Mouse (Mus musculus) embryonic facial prominence, embryonic 12.5 days (tissue): ENCODE results near the gene Arl15. TPM values are rescaled to one million over a fixed set of nuclear protein-coding genes. Genes with fewer than 3 reads are reported as not detected.

Source experiments
- ATAC-seq: fragments of 200-750 bp; cut with Nextera tagmentation; 2 replicates; pipeline ENCODE4 v1.8.0; 2017; ENCODE audit not compliant: insufficient number of reproducible peaks, insufficient read depth, low FRiP score, low TSS enrichment
- H3K27ac ChIP-seq: fragments of 300-500 bp; sonication (generic); 2 replicates; pipeline ENCODE4 v1.5.1; 2016; ENCODE audit warnings: mild to moderate bottlenecking
- H3K27me3 ChIP-seq: fragments of 300-500 bp; sonication (generic); 2 replicates; pipeline ENCODE4 v1.6.1; 2016; ENCODE audit warnings: mild to moderate bottlenecking, moderate library complexity
- H3K36me3 ChIP-seq: fragments of 300-500 bp; sonication (generic); 2 replicates; pipeline ENCODE4 v1.6.1; 2016; ENCODE audit warnings: mild to moderate bottlenecking
- H3K4me1 ChIP-seq: fragments of 300-500 bp; sonication (generic); 2 replicates; pipeline ENCODE4 v1.6.1; 2016
- H3K4me2 ChIP-seq: fragments of 300-500 bp; sonication (generic); replicated peaks from 2 replicates; pipeline ENCODE4 v1.6.1; 2016; ENCODE audit warnings: mild to moderate bottlenecking, moderate library complexity
- H3K4me3 ChIP-seq: fragments of 300-500 bp; sonication (generic); 2 replicates; pipeline ENCODE4 v1.5.1; 2016; ENCODE audit warnings: mild to moderate bottlenecking
- H3K9ac ChIP-seq: fragments of 300-500 bp; sonication (generic); 2 replicates; pipeline ENCODE4 v1.6.1; 2016; ENCODE audit warnings: mild to moderate bottlenecking, moderate library complexity
- H3K9me3 ChIP-seq: fragments of 300-500 bp; sonication (generic); 2 replicates; pipeline ENCODE4 v1.6.1; 2016; ENCODE audit warnings: mild to moderate bottlenecking, moderate library complexity
- WGBS: fragments of 180-500 bp; shearing (Covaris S2); methylation state at CpG from one replicate; pipeline ENCODE4 v1.1.7; 2016; 5-methylcytosine and 5-hydroxymethylcytosine counted together
- polyA plus RNA-seq: library from polyadenylated mRNA; unstranded; fragments of >200 nt; fragmentation: Nextera tagmentation; extraction: Ambion mirVana; gene quantifications from 2 replicates; pipeline ENCODE4 v1.2.1, GENCODE M21; 2016

Gene Arl15
- polyA plus RNA-seq, 1 experiment from 2014 or later: 15.0 TPM

DNA sequence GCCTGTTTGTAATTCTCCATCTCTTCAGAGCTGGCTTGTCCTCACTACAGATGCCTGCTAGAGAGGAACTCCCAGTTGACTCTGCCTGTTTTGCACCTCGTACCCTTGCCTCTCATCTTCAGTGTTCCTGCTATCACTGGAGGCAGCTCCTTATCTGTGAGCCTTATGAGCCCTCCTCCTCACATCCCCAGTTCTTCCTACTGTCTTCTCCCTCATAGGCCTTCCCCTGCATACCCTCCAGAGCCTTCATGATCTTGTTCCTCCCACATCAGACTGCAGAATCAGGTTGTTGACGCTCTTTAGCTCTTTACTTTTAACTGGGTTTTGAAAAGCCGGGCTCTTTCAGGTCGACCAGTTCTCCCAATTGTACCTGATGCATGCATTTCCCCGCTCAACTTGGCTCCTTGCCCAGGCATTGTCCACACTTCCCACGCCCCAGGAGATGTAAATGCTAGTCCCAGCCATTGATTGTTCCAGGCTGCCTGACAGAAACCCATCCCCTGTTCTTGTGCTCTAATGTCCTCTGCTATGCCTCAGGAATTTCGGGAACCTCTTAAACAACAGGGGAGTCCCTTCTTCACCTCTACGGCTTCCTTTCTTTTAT, 56.2 kb downstream of the Arl15 start:
- 83% methylated on average over 8 of the region's 8 CpGs for whole genome bisulfite sequencing
- Histone ChIP-seq H3K36me3 (peaks cover 5% of the 10 kb centered on the region), H3K4me3 (no peak overlapping the region)

GRCm38 (mm10) chr13:113851602-113852375, 57.5 kb downstream of the Arl15 start:
- no peaks in the 10 kb centered on the region for H3K9me3 ChIP-seq

More for the DNA sequence above, 56.2 kb downstream of the Arl15 start:
- H3K9ac ChIP-seq: no peak overlapping the region
- H3K27ac ChIP-seq: no peak overlapping the region
- peaks cover 4% of the 10 kb centered on the region; the same call in 1 of the 2 replicates for H3K4me1 ChIP-seq
- no peak for ATAC-seq
- no peak overlapping the region for H3K4me2 ChIP-seq
- no peaks in the 10 kb centered on the region for H3K9me3 ChIP-seq
- no peaks in the 10 kb centered on the region for H3K27me3 ChIP-seq

GRCm38 (mm10) chr13:113852376-113852666, 58.0 kb downstream of the Arl15 start:
- Histone ChIP-seq H3K27me3 (no peaks in the 10 kb centered on the region), H3K27ac (no peak overlapping the region), H3K9ac (no peak overlapping the region), H3K4me2 (no peak overlapping the region), H3K4me3 (no peak overlapping the region), H3K36me3 (peaks cover 5% of the 10 kb centered on the region), H3K4me1 (no peaks in the 10 kb centered on the region), H3K9me3 (no peaks in the 10 kb centered on the region)
- no peak for ATAC-seq
- WGBS: 96% methylated on average over 6 of the region's 6 CpGs

More at GRCm38 (mm10) chr13:113851602-113852375, 57.5 kb downstream of the Arl15 start:
- WGBS: 86% methylated on average over 13 of the region's 13 CpGs
- Histone ChIP-seq H3K9ac (no peak overlapping the region), H3K4me1 (no peaks in the 10 kb centered on the region), H3K4me2 (no peak overlapping the region), H3K27me3 (no peaks in the 10 kb centered on the region), H3K4me3 (no peak overlapping the region), H3K27ac (no peak overlapping the region), H3K36me3 (peaks cover 5% of the 10 kb centered on the region)
- ATAC-seq: no peak

- Histone ChIP-seq H3K4me3 (no peak overlapping the region), H3K36me3 (peaks cover 5% of the 10 kb centered on the region), H3K4me2 (no peak overlapping the region), H3K9ac (no peak overlapping the region), H3K4me1 (peaks cover 6% of the 10 kb centered on the region; the same call in 1 of the 2 replicates), H3K27me3 (no peaks in the 10 kb centered on the region), H3K9me3 (no peaks in the 10 kb centered on the region), H3K27ac (no peak overlapping the region)
- 78% methylated on average over 4 of the region's 4 CpGs for WGBS
- no peak for ATAC-seq
Measured at GRCm38 (mm10) chr13:113854146-113854545, 59.8 kb downstream of the Arl15 start.

DNA sequence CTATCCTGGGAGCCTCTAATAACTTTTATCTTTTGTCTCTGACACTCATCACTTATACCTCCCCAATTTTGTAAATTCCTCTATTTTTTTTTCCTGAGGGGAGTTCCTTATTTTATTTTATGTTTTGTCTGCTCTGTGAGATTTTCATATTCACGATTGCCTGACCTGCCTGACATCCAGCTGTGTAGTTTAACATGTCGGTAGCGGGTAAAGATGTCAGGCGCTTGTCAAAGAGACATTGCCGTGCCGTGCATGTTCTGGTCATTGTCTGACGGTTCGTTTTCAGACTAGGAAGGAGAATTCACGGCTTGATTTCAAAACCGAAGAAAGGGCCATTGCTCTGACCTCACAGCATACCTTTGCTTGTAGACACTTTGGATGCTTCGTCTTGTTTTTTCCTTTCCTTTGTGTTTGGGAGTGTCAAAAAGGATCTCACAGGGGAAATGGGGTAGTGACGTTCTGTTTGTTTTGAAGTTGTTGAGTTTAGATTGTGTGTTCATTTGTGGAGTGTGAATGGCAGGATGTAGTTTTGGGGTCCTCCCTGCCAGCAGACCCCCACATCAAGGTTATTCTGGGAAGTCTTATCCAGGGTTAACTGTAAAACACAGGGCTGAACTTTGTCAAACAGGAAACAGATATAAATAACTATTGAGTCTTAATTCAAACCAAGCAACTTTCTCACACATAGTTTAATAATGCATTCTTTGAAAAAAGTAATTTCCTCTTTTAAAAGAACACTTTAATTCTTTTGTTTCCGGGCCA, 60.4 kb downstream of the Arl15 start:
- WGBS: 77% methylated on average over 13 of the region's 13 CpGs
- no peaks in the 10 kb centered on the region for H3K9me3 ChIP-seq

DNA sequence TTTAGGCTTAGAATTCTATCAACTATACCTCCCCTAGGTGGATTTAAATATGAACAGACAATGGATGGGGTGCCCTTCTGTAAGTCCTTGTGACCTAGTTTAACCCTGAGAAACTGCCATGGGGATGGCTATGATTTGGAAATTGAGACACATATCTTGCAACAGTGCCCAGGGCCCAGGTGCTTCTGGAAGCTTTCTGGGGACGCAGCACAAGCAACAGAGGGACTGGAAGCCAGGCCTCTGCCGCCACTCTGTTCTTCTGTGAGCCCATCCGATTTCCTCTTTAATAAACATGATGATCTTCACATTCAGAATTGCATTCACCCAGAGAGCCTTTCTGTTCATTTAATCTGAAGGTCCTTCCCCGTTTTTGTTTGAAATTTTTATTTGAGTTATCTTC, 62.6 kb downstream of the Arl15 start:
- H3K36me3 ChIP-seq: no peaks in the 10 kb centered on the region
- H3K9me3 ChIP-seq: no peaks in the 10 kb centered on the region
- no peak overlapping the region for H3K27ac ChIP-seq
- H3K4me2 ChIP-seq: no peak overlapping the region
- H3K27me3 ChIP-seq: no peaks in the 10 kb centered on the region
- H3K9ac ChIP-seq: no peak overlapping the region
- H3K4me1 ChIP-seq: peaks cover 22% of the 10 kb centered on the region
- ATAC-seq: no peak
- H3K4me3 ChIP-seq: no peak overlapping the region
- 78% methylated on average over 4 of the region's 4 CpGs for WGBS

More for the DNA sequence above, 60.4 kb downstream of the Arl15 start:
- H3K36me3 ChIP-seq: peaks cover under 1% of the 10 kb centered on the region; the same call in 1 of the 2 replicates
- peaks cover 9% of the 10 kb centered on the region; the same call in 1 of the 2 replicates for H3K4me1 ChIP-seq
- ATAC-seq: no peak
- H3K27me3 ChIP-seq: no peaks in the 10 kb centered on the region
- H3K4me2 ChIP-seq: no peak overlapping the region
- no peak overlapping the region for H3K9ac ChIP-seq
- H3K4me3 ChIP-seq: no peak overlapping the region
- H3K27ac ChIP-seq: no peak overlapping the region

DNA sequence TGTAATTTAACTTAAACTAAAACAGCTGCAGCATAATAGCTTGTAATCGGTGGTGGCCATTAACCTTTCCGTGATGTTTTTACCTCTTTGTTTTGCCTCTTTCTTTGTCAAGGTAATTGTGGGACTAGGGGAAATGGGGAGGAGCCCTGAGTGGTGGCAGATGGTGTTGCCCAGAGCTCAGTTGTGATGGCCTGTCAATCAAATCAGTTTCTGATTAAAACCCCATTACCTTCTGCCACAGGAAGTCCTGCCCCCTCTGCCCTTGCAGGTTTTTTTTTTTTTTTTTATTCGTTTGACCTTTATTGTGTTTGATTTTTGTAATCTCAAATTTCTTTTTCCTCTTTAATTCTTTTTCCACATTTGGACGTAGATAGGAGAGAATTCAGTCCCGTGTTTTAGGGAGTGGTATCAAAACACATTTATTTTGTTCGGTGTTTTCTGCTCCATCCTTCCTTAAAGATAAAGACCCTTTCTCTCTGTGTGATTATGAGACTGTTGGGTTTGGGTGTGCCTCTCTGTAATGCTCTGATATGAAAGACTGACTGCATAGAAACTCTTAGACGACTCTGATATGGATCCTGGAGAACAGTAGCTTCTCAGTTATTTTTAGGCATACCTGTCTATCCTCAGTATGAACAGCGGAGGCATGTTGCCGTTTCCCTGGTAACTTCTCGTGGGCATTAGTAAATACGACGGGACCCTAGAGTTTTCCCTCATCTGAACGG, 64.5 kb downstream of the Arl15 start:
- no peaks in the 10 kb centered on the region for H3K9me3 ChIP-seq
- no peak for ATAC-seq
- WGBS: 53% methylated on average over 13 of the region's 13 CpGs
- no peak overlapping the region for H3K4me3 ChIP-seq
- no peak overlapping the region for H3K9ac ChIP-seq
- H3K36me3 ChIP-seq: no peaks in the 10 kb centered on the region
- no peak overlapping the region for H3K4me2 ChIP-seq
- no peak overlapping the region for H3K27ac ChIP-seq
- H3K4me1 ChIP-seq: peaks cover 24% of the 10 kb centered on the region
- H3K27me3 ChIP-seq: no peaks in the 10 kb centered on the region

DNA sequence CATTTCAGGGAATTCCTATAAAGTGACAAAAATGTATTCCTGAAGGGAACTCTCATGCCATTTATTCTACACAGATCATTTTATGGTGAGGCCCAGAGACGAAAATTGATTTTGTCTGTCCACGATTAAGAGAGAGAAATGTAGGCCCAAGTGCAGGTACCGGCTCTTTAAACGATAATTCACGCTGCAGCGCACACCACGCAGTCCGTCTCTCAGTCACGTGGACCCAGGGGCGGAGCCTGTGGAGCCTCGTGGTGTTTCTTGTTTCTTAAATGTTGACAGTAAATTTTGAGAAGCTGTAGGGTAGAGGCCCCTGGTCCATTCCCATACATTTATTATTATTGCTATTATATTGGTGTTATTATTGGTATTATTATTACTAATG, 65.1 kb downstream of the Arl15 start:
- no peak for ATAC-seq
- Histone ChIP-seq H3K27ac (no peak overlapping the region), H3K27me3 (no peaks in the 10 kb centered on the region), H3K9ac (no peak overlapping the region), H3K4me3 (no peak overlapping the region), H3K4me2 (no peak overlapping the region), H3K9me3 (no peaks in the 10 kb centered on the region), H3K36me3 (no peaks in the 10 kb centered on the region), H3K4me1 (peaks cover 24% of the 10 kb centered on the region)
- WGBS: 82% methylated on average over 11 of the region's 11 CpGs

GRCm38 (mm10) chr13:113860816-113861215, 66.5 kb downstream of the Arl15 start:
- WGBS: 90% methylated on average over 4 of the region's 4 CpGs
- Histone ChIP-seq H3K4me2 (no peak overlapping the region), H3K9ac (no peak overlapping the region), H3K36me3 (no peaks in the 10 kb centered on the region), H3K4me3 (no peak overlapping the region), H3K27ac (no peak overlapping the region), H3K9me3 (no peaks in the 10 kb centered on the region), H3K27me3 (no peaks in the 10 kb centered on the region), H3K4me1 (peaks cover 27% of the 10 kb centered on the region)
- no peak for ATAC-seq

DNA sequence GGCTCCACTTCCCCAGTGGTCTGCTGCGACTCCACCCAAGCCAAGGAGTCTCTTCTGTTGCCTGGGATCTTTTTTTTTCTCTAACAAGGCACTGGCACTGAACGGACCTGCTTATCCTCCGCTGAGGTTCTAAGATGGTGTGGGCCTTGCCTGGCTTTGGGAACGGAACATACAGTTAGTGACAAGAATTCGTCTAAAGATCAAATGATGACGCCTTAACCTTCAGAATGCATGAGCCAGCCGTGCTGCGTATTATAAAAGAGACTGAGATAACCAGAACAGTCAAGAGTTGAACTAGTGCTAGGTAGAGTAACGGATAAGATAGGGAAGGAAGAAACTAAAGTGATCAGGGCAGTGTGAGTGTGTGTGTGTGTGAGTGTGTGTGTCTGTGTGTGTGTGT, 66.9 kb downstream of the Arl15 start:
- Histone ChIP-seq H3K36me3 (no peaks in the 10 kb centered on the region), H3K27me3 (no peaks in the 10 kb centered on the region), H3K4me3 (no peak overlapping the region), H3K9ac (no peak overlapping the region), H3K9me3 (no peaks in the 10 kb centered on the region), H3K4me2 (no peak overlapping the region), H3K27ac (no peak overlapping the region), H3K4me1 (peaks cover 27% of the 10 kb centered on the region)
- WGBS: 88% methylated on average over 9 of the region's 9 CpGs
- no peak for ATAC-seq

GRCm38 (mm10) chr13:113862951-113863350, 68.6 kb downstream of the Arl15 start:
- H3K4me2 ChIP-seq: no peak overlapping the region
- H3K4me3 ChIP-seq: no peak overlapping the region
- H3K9ac ChIP-seq: no peak overlapping the region
- no peaks in the 10 kb centered on the region for H3K9me3 ChIP-seq
- H3K27ac ChIP-seq: no peak overlapping the region
- ATAC-seq: no peak
- no peaks in the 10 kb centered on the region for H3K27me3 ChIP-seq
- 82% methylated on average over 10 of the region's 10 CpGs for WGBS
- H3K36me3 ChIP-seq: no peaks in the 10 kb centered on the region
- H3K4me1 ChIP-seq: peaks cover 27% of the 10 kb centered on the region
